Mouse (Mus musculus) midbrain, embryonic 13.5 days (tissue): Measurements from ENCODE around the gene 1700001K19Rik. TPM values are rescaled to one million over a fixed set of nuclear protein-coding genes. Genes with fewer than 3 reads are reported as not detected.
"Not testable (repeated sequence)": the region's sequence is repeated elsewhere in the genome, so short reads cannot be mapped to it uniquely, and the experiment has no call there.

Source experiments
- ATAC-seq: fragments of 200-750 bp; cut with Nextera tagmentation; 2 replicates; pipeline ENCODE4 v1.8.0; 2017; ENCODE audit warnings: mild to moderate bottlenecking, moderate TSS enrichment, moderate library complexity
- H3K27ac ChIP-seq: fragments of 300-500 bp; sonication (generic); 2 replicates; pipeline ENCODE4 v1.5.1; 2015; ENCODE audit warnings: inconsistent platforms, mild to moderate bottlenecking, moderate library complexity
- H3K27me3 ChIP-seq: fragments of 300-500 bp; sonication (generic); 2 replicates; pipeline ENCODE4 v1.6.1; 2015; ENCODE audit warnings: mild to moderate bottlenecking, inconsistent platforms
- H3K36me3 ChIP-seq: fragments of 300-500 bp; sonication (generic); 2 replicates; pipeline ENCODE4 v1.6.1; 2015; ENCODE audit warnings: mild to moderate bottlenecking, inconsistent platforms
- H3K4me1 ChIP-seq: fragments of 300-500 bp; sonication (generic); replicated peaks from 2 replicates; pipeline ENCODE4 v1.6.1; 2015; ENCODE audit warnings: inconsistent platforms
- H3K4me2 ChIP-seq: fragments of 300-500 bp; sonication (generic); replicated peaks from 2 replicates; pipeline ENCODE4 v1.6.1; 2015; ENCODE audit warnings: moderate library complexity, mild to moderate bottlenecking, inconsistent platforms
- H3K4me3 ChIP-seq: fragments of 300-500 bp; sonication (generic); replicated peaks from 2 replicates; pipeline ENCODE4 v1.5.1; 2015; ENCODE audit warnings: mild to moderate bottlenecking, inconsistent platforms
- H3K9ac ChIP-seq: fragments of 300-500 bp; sonication (generic); replicated peaks from 2 replicates; pipeline ENCODE4 v1.6.1; 2015; ENCODE audit warnings: mild to moderate bottlenecking, inconsistent platforms
- H3K9me3 ChIP-seq: fragments of 300-500 bp; sonication (generic); 2 replicates; pipeline ENCODE4 v1.6.1; 2016; ENCODE audit warnings: mild to moderate bottlenecking, inconsistent platforms
- WGBS: fragments of 180-500 bp; shearing (Covaris S2); methylation state at CpG from one replicate; pipeline ENCODE4 v1.1.7; 2015; 5-methylcytosine and 5-hydroxymethylcytosine counted together
- polyA plus RNA-seq: library from polyadenylated mRNA; unstranded; fragments of >200 nt; fragmentation: Nextera tagmentation; extraction: Ambion mirVana; gene quantifications from 2 replicates; pipeline ENCODE4 v1.2.1, GENCODE M21; 2015

1700001K19Rik gene
- 0.28 and 0.39 TPM in 2 replicates for polyA plus RNA-seq

GRCm38 (mm10) chr12:110682561-110683299, at the start of gene 1700001K19Rik:
Gene 1700001K19Rik, minus strand, starts transcription at chr12:110682619.
- no peak within 1 kb of the TSS for H3K4me3 ChIP-seq
- no peak within 1 kb of the TSS for H3K4me2 ChIP-seq
- no peak within 1 kb of the TSS for H3K27ac ChIP-seq
- H3K4me1 ChIP-seq = 0 out of 2 replicates have a peak, but pooled peaks cover 4% of the 10 kb centered on the region
- no peak for ATAC-seq
- H3K9me3 ChIP-seq = no peaks in the 10 kb centered on the region
- WGBS = 81% methylated on average over 9 of the region's 9 CpGs
- no peaks in the 10 kb centered on the region for H3K27me3 ChIP-seq
- peaks cover 19% of the 10 kb centered on the region for H3K36me3 ChIP-seq
- 0 out of 2 replicates have a peak within 1 kb of the TSS, but pooled peaks have one; percentile 2 for H3K9ac ChIP-seq

GRCm38 (mm10) chr12:110726428-110726827, 44.0 kb upstream of the 1700001K19Rik start:
- Histone ChIP-seq H3K36me3 (no peaks in the 10 kb centered on the region), H3K4me2 (no peak overlapping the region), H3K27me3 (0 out of 2 replicates have a peak, but pooled peaks cover 6% of the 10 kb centered on the region), H3K9ac (no peak overlapping the region), H3K4me3 (no peak overlapping the region), H3K4me1 (no peaks in the 10 kb centered on the region), H3K27ac (no peak overlapping the region), H3K9me3 (no peaks in the 10 kb centered on the region)
- ATAC-seq = no peak
- WGBS = 60% methylated on average over 1 of the region's 1 CpGs

- no peak for ATAC-seq
- WGBS = 79% methylated on average over 5 of the region's 5 CpGs
- 0 out of 2 replicates have a peak, but pooled peaks cover 6% of the 10 kb centered on the region for H3K27me3 ChIP-seq
- no peaks in the 10 kb centered on the region for H3K4me1 ChIP-seq
- H3K4me2 ChIP-seq = no peak overlapping the region
- H3K4me3 ChIP-seq = no peak overlapping the region
- no peaks in the 10 kb centered on the region for H3K9me3 ChIP-seq
- no peaks in the 10 kb centered on the region for H3K36me3 ChIP-seq
- H3K27ac ChIP-seq = no peak overlapping the region
- no peak overlapping the region for H3K9ac ChIP-seq
Measured at GRCm38 (mm10) chr12:110725489-110725888, 43.1 kb upstream of the 1700001K19Rik start.

DNA sequence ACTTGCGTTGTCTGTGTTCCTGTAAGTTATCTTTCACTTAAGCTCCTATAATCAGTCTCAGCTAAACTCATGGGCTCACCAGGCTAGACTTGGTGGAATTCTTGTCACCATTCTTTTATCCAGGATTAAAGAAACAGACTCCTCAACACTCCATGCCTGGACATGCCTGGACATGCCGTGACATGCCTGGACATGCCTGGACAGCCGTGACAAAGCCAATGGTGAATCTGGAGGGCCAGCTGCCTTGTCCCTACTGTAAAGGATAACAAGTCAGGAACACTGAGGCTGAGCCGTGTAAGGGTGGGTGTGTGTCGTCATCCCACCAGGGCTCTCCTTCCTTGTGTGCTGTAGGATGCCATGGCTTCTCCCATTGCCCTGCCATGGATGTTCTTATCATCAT, 42.6 kb upstream of the 1700001K19Rik start:
- 91% methylated on average over 5 of the region's 5 CpGs for WGBS
- H3K27me3 ChIP-seq = 0 out of 2 replicates have a peak, but pooled peaks cover 6% of the 10 kb centered on the region
- H3K9me3 ChIP-seq = no peaks in the 10 kb centered on the region
- no peak for ATAC-seq
- no peak overlapping the region for H3K27ac ChIP-seq
- no peak overlapping the region for H3K4me3 ChIP-seq
- H3K4me1 ChIP-seq = no peaks in the 10 kb centered on the region
- no peaks in the 10 kb centered on the region for H3K36me3 ChIP-seq
- no peak overlapping the region for H3K4me2 ChIP-seq
- H3K9ac ChIP-seq = no peak overlapping the region

- no peak for ATAC-seq
Measured at GRCm38 (mm10) chr12:110716004-110716403, 33.6 kb upstream of the 1700001K19Rik start.

DNA sequence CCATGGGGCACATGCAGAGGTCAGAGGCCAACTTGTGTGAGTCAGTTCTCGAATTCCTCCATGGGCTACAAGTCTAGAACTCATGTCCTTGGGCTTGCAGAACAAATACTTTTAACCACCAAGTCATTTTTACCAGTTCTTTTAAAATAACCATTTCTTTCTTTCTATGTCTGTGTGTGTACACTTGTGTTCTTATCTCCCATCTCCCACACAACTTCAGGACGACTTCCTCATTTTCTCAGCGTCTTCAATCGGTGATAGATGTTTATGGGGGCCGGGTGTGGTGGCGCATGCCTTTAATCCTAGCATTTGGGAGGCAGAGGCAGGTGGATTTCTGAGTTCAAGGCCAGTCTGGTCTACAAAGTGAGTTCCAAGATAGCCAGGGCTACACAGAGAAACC, 31.8 kb upstream of the 1700001K19Rik start:
- H3K27me3 ChIP-seq = no peaks in the 10 kb centered on the region
- WGBS = 87% methylated on average over 6 of the region's 6 CpGs
- H3K9ac ChIP-seq = no peak overlapping the region
- ATAC-seq = no peak
- no peak overlapping the region for H3K4me3 ChIP-seq
- no peaks in the 10 kb centered on the region for H3K9me3 ChIP-seq
- no peaks in the 10 kb centered on the region for H3K4me1 ChIP-seq
- no peaks in the 10 kb centered on the region for H3K36me3 ChIP-seq
- no peak overlapping the region for H3K4me2 ChIP-seq
- H3K27ac ChIP-seq = no peak overlapping the region

More at GRCm38 (mm10) chr12:110716004-110716403, 33.6 kb upstream of the 1700001K19Rik start:
- Histone ChIP-seq H3K27ac (no peak overlapping the region), H3K9me3 (no peaks in the 10 kb centered on the region), H3K4me1 (no peaks in the 10 kb centered on the region), H3K36me3 (no peaks in the 10 kb centered on the region), H3K9ac (no peak overlapping the region), H3K27me3 (no peaks in the 10 kb centered on the region), H3K4me3 (no peak overlapping the region), H3K4me2 (no peak overlapping the region)
- 33% methylated on average over 5 of the region's 5 CpGs for WGBS

DNA sequence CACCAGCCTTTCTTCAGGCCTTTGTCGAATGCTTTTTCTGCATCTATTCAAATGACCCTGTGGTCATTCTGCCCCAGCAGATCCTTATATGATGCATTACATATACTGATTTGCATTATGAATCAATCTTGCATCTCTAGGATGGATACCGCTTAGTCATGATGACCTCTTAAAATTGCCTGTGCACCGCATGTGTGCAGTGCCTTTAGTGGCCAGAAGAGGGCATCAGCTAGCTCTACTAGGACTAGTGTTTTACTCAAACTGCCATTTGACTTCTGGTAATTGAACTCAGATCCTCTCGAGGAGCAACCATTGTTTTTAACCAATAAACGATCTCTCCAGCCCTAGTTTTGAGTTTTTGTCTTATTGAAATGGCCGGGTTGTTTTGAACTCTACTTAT, 31.4 kb upstream of the 1700001K19Rik start:
- H3K27me3 ChIP-seq = no peaks in the 10 kb centered on the region
- no peaks in the 10 kb centered on the region for H3K36me3 ChIP-seq
- ATAC-seq = no peak
- H3K27ac ChIP-seq = no peak overlapping the region
- no peaks in the 10 kb centered on the region for H3K4me1 ChIP-seq
- no peak overlapping the region for H3K4me3 ChIP-seq
- WGBS = 95% methylated on average over 6 of the region's 6 CpGs
- H3K9me3 ChIP-seq = no peaks in the 10 kb centered on the region
- no peak overlapping the region for H3K4me2 ChIP-seq
- no peak overlapping the region for H3K9ac ChIP-seq

- Histone ChIP-seq H3K27ac (no peak overlapping the region), H3K4me2 (no peak overlapping the region), H3K36me3 (no peaks in the 10 kb centered on the region), H3K27me3 (no peaks in the 10 kb centered on the region), H3K9ac (no peak overlapping the region), H3K4me1 (peaks cover 9% of the 10 kb centered on the region), H3K4me3 (no peak overlapping the region), H3K9me3 (no peaks in the 10 kb centered on the region)
- WGBS = 80% methylated on average over 5 of the region's 5 CpGs
- no peak for ATAC-seq
Measured at GRCm38 (mm10) chr12:110711270-110711669, 28.9 kb upstream of the 1700001K19Rik start.

GRCm38 (mm10) chr12:110707451-110707850, 25.0 kb upstream of the 1700001K19Rik start:
- no peak overlapping the region for H3K9ac ChIP-seq
- H3K27ac ChIP-seq = no peak overlapping the region
- H3K4me3 ChIP-seq = no peak overlapping the region
- H3K4me1 ChIP-seq = peaks cover 15% of the 10 kb centered on the region
- WGBS = 94% methylated on average over 7 of the region's 7 CpGs
- H3K36me3 ChIP-seq = no peaks in the 10 kb centered on the region
- H3K4me2 ChIP-seq = no peak overlapping the region
- H3K27me3 ChIP-seq = no peaks in the 10 kb centered on the region
- ATAC-seq = no peak
- H3K9me3 ChIP-seq = no peaks in the 10 kb centered on the region

DNA sequence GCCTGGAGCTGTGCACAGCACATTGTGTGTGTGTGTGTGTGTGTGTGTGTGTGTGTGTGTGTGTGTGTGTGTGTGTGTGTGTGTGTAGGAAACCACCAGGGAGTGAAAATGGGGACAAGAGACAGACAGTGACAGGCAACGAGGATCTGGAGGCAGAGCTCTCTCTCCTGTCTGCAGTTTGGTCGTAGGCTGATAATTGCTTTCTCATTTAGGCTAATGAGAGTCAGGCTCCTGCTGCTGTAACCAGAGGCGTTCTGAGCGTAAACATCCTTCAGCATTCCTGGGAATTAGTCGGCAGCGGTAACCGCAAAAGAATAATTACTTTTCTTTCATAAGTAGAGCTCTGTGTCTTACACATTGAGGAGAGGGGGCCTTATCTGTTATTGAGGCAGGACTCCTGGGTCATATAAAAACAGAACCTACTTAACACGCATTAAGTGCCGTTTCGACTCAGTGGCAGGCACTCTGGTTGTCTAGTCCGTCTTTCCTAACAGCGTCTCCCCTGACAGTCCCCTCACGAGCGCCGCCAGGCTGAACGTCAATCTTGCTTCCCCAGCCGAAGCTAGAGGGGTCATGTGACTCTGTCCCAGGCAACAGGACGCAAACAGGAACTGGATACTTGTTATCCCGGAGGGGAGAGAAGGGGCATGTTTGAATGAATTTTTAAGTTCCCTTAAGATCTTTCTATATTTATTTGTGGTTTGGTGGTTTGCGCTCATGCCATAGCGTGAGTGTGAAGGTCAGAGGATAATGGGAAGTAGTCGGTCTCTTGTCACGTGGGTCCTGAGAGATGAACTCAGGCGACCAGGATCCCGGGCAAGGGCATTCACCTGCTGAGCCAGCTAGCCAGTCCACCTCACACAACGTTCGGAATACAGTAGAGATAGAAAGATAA, 24.2 kb upstream of the 1700001K19Rik start:
- under 1% methylated on average over 27 of the region's 27 CpGs for WGBS
- H3K27ac ChIP-seq = peak overlapping the region; percentile 76
- H3K4me1 ChIP-seq = peaks cover 18% of the 10 kb centered on the region
- H3K9ac ChIP-seq = peak overlapping the region; percentile 24; the same call in 1 of the 2 replicates
- peak; percentile 79 for ATAC-seq
- no peaks in the 10 kb centered on the region for H3K9me3 ChIP-seq
- no peaks in the 10 kb centered on the region for H3K36me3 ChIP-seq
- H3K27me3 ChIP-seq = no peaks in the 10 kb centered on the region
- peak overlapping the region; percentile 38 for H3K4me3 ChIP-seq
- peak overlapping the region; percentile 61 for H3K4me2 ChIP-seq

DNA sequence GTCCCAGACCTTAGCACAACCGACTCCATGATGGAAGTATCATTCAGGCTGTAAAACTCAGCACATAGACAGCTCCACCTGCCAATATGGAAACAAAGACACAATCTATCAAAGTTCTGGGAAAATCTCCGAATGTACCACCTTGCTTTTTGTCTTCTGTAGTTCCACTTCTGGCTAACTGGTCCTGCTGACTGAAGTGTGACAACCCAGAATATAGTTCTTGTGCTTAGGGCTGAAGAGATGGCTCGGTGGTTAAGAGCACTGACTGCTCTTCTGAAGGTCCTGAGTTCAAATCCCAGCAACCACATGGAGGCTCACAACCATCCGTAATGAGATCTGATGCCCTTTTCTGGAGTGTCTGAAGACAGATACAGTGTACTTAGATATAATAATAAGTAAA, 23.0 kb upstream of the 1700001K19Rik start:
- H3K4me1 ChIP-seq = peaks cover 20% of the 10 kb centered on the region
- H3K9me3 ChIP-seq, H3K27me3 ChIP-seq, H3K4me3 ChIP-seq, H3K4me2 ChIP-seq, ATAC-seq, H3K27ac ChIP-seq, H3K36me3 ChIP-seq, H3K9ac ChIP-seq: not testable (repeated sequence)
- WGBS = 82% methylated on average over 4 of the region's 4 CpGs

- no peak overlapping the region for H3K4me2 ChIP-seq
- ATAC-seq = no peak
- WGBS = 74% methylated on average over 7 of the region's 7 CpGs
Measured at GRCm38 (mm10) chr12:110703682-110704081, 21.3 kb upstream of the 1700001K19Rik start.

More at GRCm38 (mm10) chr12:110703682-110704081, 21.3 kb upstream of the 1700001K19Rik start:
- Histone ChIP-seq H3K27ac (no peak overlapping the region), H3K9me3 (no peaks in the 10 kb centered on the region), H3K36me3 (no peaks in the 10 kb centered on the region), H3K4me1 (peaks cover 20% of the 10 kb centered on the region), H3K9ac (no peak overlapping the region), H3K27me3 (no peaks in the 10 kb centered on the region), H3K4me3 (no peak overlapping the region)
